Mouse (Mus musculus) cerebellum, adult 2 months (tissue): ENCODE measurements around the gene Dapk1. TPM values are rescaled to one million over a fixed set of nuclear protein-coding genes. Genes with fewer than 3 reads are reported as not detected.

Experiments
- DNase-seq, 2 experiments: peaks; one replicate each; pipeline ENCODE4 v3.0.0; 2021
- H3K27ac ChIP-seq: fragments of 200-500 bp; 2 replicates; pipeline ENCODE4 v1.5.1; 2012; ENCODE audit warnings: low read length, control low read depth, inconsistent platforms; ENCODE audit not compliant: insufficient read depth
- H3K27me3 ChIP-seq: fragments of 200-500 bp; 2 replicates; pipeline ENCODE4 v1.6.1; 2012; ENCODE audit warnings: inconsistent platforms, mild to moderate bottlenecking, low read length, moderate library complexity; ENCODE audit not compliant: control insufficient read depth, insufficient read depth
- H3K4me1 ChIP-seq: fragments of 200-500 bp; 2 replicates; pipeline ENCODE4 v1.6.1; 2011; ENCODE audit warnings: low read length; ENCODE audit not compliant: control insufficient read depth, insufficient read depth
- H3K4me3 ChIP-seq: fragments of 200-500 bp; replicated peaks from 2 replicates; pipeline ENCODE3; 2011; ENCODE audit warnings: mild to moderate bottlenecking, low read depth, low read length, control low read depth; ENCODE audit not compliant: insufficient read depth
- CTCF ChIP-seq: fragments of 200-500 bp; IDR thresholded peaks from 2 replicates; pipeline ENCODE4 v1.5.1; 2011; ENCODE audit warnings: low read depth, mild to moderate bottlenecking, control low read depth, low read length, moderate library complexity, borderline replicate concordance; ENCODE audit not compliant: insufficient read depth
- POLR2A ChIP-seq: fragments of 200-500 bp; IDR thresholded peaks from 2 replicates; pipeline ENCODE4 v1.6.1; 2011; ENCODE audit warnings: low read length, control low read depth, borderline replicate concordance; ENCODE audit not compliant: insufficient read depth
- whole genome bisulfite sequencing: fragments of 180-500 bp; shearing (Covaris S2); methylation state at CpG from one replicate; pipeline ENCODE4 v1.1.7; 2018; 5-methylcytosine and 5-hydroxymethylcytosine counted together
- polyA plus RNA-seq: library from polyadenylated mRNA; depleted of rRNA; stranded (reverse); fragments of >200 nt; gene quantifications from 2 replicates; pipeline ENCODE4 v1.2.3, GENCODE M21; 2012

Gene Dapk1
- polyA plus RNA-seq, 1 experiment, result 12.8 TPM

- no peak overlapping the region for H3K27ac ChIP-seq
- 80% methylated on average over 3 of the region's 3 CpGs for WGBS
Measured at GRCm38 (mm10) chr13:60573541-60573940, 28.2 kb upstream of the Dapk1 start.

GRCm38 (mm10) chr13:60573971-60574370 is 27.8 kb upstream of the Dapk1 start:
- Histone ChIP-seq H3K27me3 (no peaks in the 10 kb centered on the region), H3K4me3 (no peak overlapping the region), H3K27ac (no peak overlapping the region), H3K4me1 (no peaks in the 10 kb centered on the region)
- TF ChIP-seq CTCF (no peak), POLR2A (no peak)
- DNase-seq, result no peak
- WGBS, result 82% methylated on average over 8 of the region's 8 CpGs

More at GRCm38 (mm10) chr13:60573541-60573940, 28.2 kb upstream of the Dapk1 start:
- no peak for TF ChIP-seq POLR2A
- no peak for TF ChIP-seq CTCF
- H3K4me3 ChIP-seq, result no peak overlapping the region
- H3K4me1 ChIP-seq, result no peaks in the 10 kb centered on the region
- H3K27me3 ChIP-seq, result no peaks in the 10 kb centered on the region
- no peak for DNase-seq

- Histone ChIP-seq H3K27ac (no peak overlapping the region), H3K4me1 (no peaks in the 10 kb centered on the region), H3K4me3 (no peak overlapping the region), H3K27me3 (no peaks in the 10 kb centered on the region)
- WGBS, result 85% methylated on average over 3 of the region's 3 CpGs
- no peak for DNase-seq
- TF ChIP-seq POLR2A, result no peak
- no peak for TF ChIP-seq CTCF
Measured at GRCm38 (mm10) chr13:60578541-60578940, 23.2 kb upstream of the Dapk1 start.

GRCm38 (mm10) chr13:60594866-60595265 is 6.9 kb upstream of the Dapk1 start:
- Histone ChIP-seq H3K4me3 (no peak overlapping the region), H3K27ac (no peak overlapping the region), H3K27me3 (no peaks in the 10 kb centered on the region), H3K4me1 (no peaks in the 10 kb centered on the region)
- no peak for DNase-seq
- 72% methylated on average over 3 of the region's 3 CpGs for WGBS
- TF ChIP-seq POLR2A, result no peak
- no peak for TF ChIP-seq CTCF

GRCm38 (mm10) chr13:60595519-60595918 is 6.2 kb upstream of the Dapk1 start:
- H3K4me1 ChIP-seq, result no peaks in the 10 kb centered on the region
- 72% methylated on average over 6 of the region's 6 CpGs for WGBS
- no peak for TF ChIP-seq CTCF
- no peak for TF ChIP-seq POLR2A
- no peak for DNase-seq
- no peak overlapping the region for H3K27ac ChIP-seq
- no peaks in the 10 kb centered on the region for H3K27me3 ChIP-seq
- no peak overlapping the region for H3K4me3 ChIP-seq

GRCm38 (mm10) chr13:60602416-60603251 is 887 bp downstream of the Dapk1 start:
- H3K4me3 ChIP-seq, result peak overlapping the region; percentile 51
- H3K27ac ChIP-seq, result no peak overlapping the region
- no peaks in the 10 kb centered on the region for H3K27me3 ChIP-seq
- H3K4me1 ChIP-seq, result no peaks in the 10 kb centered on the region
- TF ChIP-seq CTCF, result no peak
- TF ChIP-seq POLR2A, result no peak
- DNase-seq, result peak in 1 of 2 experiments; percentile 26
- 5% methylated on average over 34 of the region's 34 CpGs for whole genome bisulfite sequencing

- no peak overlapping the region for H3K27ac ChIP-seq
- no peaks in the 10 kb centered on the region for H3K4me1 ChIP-seq
- no peaks in the 10 kb centered on the region for H3K27me3 ChIP-seq
- TF ChIP-seq CTCF, result no peak
- no peak for DNase-seq
- no peak overlapping the region for H3K4me3 ChIP-seq
- WGBS, result 32% methylated on average over 5 of the region's 5 CpGs
Measured at GRCm38 (mm10) chr13:60603252-60603562, 1.5 kb downstream of the Dapk1 start.

- DNase-seq, result no peak
- 93% methylated on average over 8 of the region's 8 CpGs for WGBS
- no peak for TF ChIP-seq POLR2A
- TF ChIP-seq CTCF, result no peak
Measured at GRCm38 (mm10) chr13:60607411-60607810, 5.7 kb downstream of the Dapk1 start.

More at GRCm38 (mm10) chr13:60607411-60607810, 5.7 kb downstream of the Dapk1 start:
- no peak overlapping the region for H3K4me3 ChIP-seq
- no peaks in the 10 kb centered on the region for H3K4me1 ChIP-seq
- H3K27me3 ChIP-seq, result no peaks in the 10 kb centered on the region; the same call in 1 of the 2 replicates
- no peak overlapping the region for H3K27ac ChIP-seq
